Comparison of ENCODE assay signal across 8 mouse cellular contexts in the genomic region with DNA sequence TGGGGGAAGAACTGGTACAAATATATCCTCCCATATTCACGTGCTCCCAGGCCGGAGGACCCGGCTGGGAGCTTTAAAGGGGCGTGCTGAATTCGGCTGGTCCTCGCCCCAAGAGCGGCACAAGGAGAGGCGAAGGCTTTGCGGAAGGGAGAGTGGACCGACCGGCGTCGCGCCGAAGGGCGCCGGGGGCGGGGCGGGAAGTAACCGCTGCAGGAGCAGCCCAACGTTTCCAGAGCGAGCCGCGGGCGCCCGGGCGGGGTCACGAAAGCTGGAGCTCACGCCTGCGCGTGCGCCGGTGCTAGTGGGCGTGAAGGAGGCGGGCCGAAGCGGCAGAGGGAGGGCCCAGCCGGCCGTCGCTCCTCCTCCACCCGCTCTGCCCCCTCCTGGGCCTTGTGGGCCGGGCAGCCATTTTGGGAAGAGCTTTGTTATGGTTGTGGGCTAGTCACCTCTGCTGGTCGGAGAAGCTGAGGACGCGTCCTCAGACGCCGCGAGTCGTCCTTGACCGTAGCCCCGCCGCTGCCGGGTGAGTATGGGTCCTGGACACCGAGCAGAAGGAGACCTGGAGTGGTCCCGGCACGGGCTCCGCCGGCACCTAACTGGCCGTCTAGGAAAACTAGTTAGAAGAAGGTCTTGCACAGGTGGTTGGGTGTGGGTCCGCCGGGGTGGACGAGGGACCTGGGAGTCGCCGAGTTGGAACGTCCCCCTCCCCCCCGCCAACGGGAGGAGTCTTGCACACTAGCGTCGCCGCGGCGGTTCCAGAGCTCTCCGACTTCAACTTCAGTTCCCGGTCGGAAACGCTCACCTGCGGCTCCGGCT. TPM values are rescaled to one million over a fixed set of nuclear protein-coding genes. Genes with fewer than 3 reads are reported as not detected.
DNase-seq lines count a peak whose midpoint lies in the region; ATAC-seq lines count a peak whose summit lies in the region.

A gene (plus strand): TSS at position 353 of the 816 bp plus-strand sequence.

- H3K27ac ChIP-seq in hindbrain, embryonic 15.5 days (replicated peaks): peak within 1 kb of the TSS; percentile 97

- ATAC-seq in hindbrain, embryonic 15.5 days (ENCODE audit: low FRiP score, low read depth): peak; percentile 95

- H3K4me3 ChIP-seq in hindbrain, embryonic 15.5 days: peak within 1 kb of the TSS; percentile 67

- H3K4me2 ChIP-seq in hindbrain, embryonic 15.5 days: peak within 1 kb of the TSS; percentile 82

- peak within 1 kb of the TSS; percentile 63 for H3K9ac ChIP-seq in hindbrain, embryonic 15.5 days

- under 1% methylated on average over 64 of the region's 78 CpGs for WGBS in hindbrain, embryonic 15.5 days

- peak; percentile 94 for DNase-seq in R1 (ENCODE audit: low read depth, low spot score)
- peak; percentile 99 for DNase-seq in cerebellum, postnatal 25 days
- peak; percentile 98 to 99 for DNase-seq in frontal cortex, postnatal 36 days (ENCODE audit: low spot score in 2 of 2)
- DNase-seq in left cerebral cortex, adult 11 months (ENCODE audit: low spot score): peak; percentile 95
- peak; percentile 99 for DNase-seq in lung, postnatal 4 days
- DNase-seq in retina, postnatal 7 days (ENCODE audit: low read depth, low spot score): peak; percentile 94
- DNase-seq in urinary bladder, adult 2 months (ENCODE audit: low spot score): peak; percentile 97

- H3K36me3 ChIP-seq in hindbrain, embryonic 15.5 days: peaks cover 8% of the 10 kb centered on the region

- H3K9me3 ChIP-seq in hindbrain, embryonic 15.5 days: no peaks in the 10 kb centered on the region

- no peaks in the 10 kb centered on the region for H3K27me3 ChIP-seq in hindbrain, embryonic 15.5 days

- peaks cover 25% of the 10 kb centered on the region for H3K4me1 ChIP-seq in hindbrain, embryonic 15.5 days (replicated peaks)

RNA-seq across cellular contexts. Expression of the gene that starts here (rescaled TPM):
- polyA plus RNA-seq in hindbrain, embryonic 15.5 days (2015; fragmentation: Nextera tagmentation; extraction: Ambion mirVana): 14.4 and 15.4 TPM in 2 replicates
- polyA plus RNA-seq in urinary bladder, adult 2 months (2012; rRNA removed): 54.1 and 56.4 TPM in 2 replicates

Comparison
In these comparisons a context has a peak if more than half of its experiments do, and no peak if none do; other contexts are left out.
1. Peak in every context shown above with its lines: DNase-seq, ATAC-seq, H3K4me3 ChIP-seq and H3K27ac ChIP-seq.